Mouse (Mus musculus): ENCODE measurements around the gene Rps27a. TPM values are rescaled to one million over a fixed set of nuclear protein-coding genes. Genes with fewer than 3 reads are reported as not detected.

The Rps27a gene
- total and polyA plus RNA-seq, 2 experiments from 2014 or later: 355 to 617 TPM

- Histone ChIP-seq H3K9me3 (ENCODE audit: low read length) (no peaks in the 10 kb centered on the region), H3K4me3 (ENCODE audit: low read length) (no peak overlapping the region), H3K9ac (replicated peaks; ENCODE audit: low read length) (no peak overlapping the region), H3K27ac (no peak overlapping the region), H3K36me3 (ENCODE audit: insufficient read depth, low read length) (peaks cover 23% of the 10 kb centered on the region), H3K4me1 (ENCODE audit: insufficient read depth, low read length) (no peaks in the 10 kb centered on the region), H3K27me3 (ENCODE audit: insufficient read depth, low read length) (no peaks in the 10 kb centered on the region), H3K4me2 (ENCODE audit: low read depth, low read length) (no peak overlapping the region)
- no peak for TF ChIP-seq CTCF (IDR thresholded peaks at IDR 0.05; ENCODE audit: low read depth)
- ATAC-seq (no peak), DNase-seq (ENCODE audit: low spot score) (no peak)
- 91% methylated on average over 1 of the region's 1 CpGs for WGBS
These were observed 38.5 kb downstream of the Rps27a start for GRCm38 (mm10) chr11:29509421-29509820.

- Histone ChIP-seq H3K9me3 (ENCODE audit: low read length) (no peaks in the 10 kb centered on the region), H3K4me1 (ENCODE audit: insufficient read depth, low read length) (no peaks in the 10 kb centered on the region), H3K27me3 (ENCODE audit: insufficient read depth, low read length) (no peaks in the 10 kb centered on the region), H3K9ac (replicated peaks; ENCODE audit: low read length) (no peak overlapping the region), H3K4me3 (ENCODE audit: low read length) (no peak overlapping the region), H3K4me2 (ENCODE audit: low read depth, low read length) (no peak overlapping the region), H3K36me3 (ENCODE audit: insufficient read depth, low read length) (peaks cover 31% of the 10 kb centered on the region), H3K27ac (no peak overlapping the region)
- ATAC-seq (no peak), DNase-seq (ENCODE audit: low spot score) (no peak)
- 90% methylated on average over 2 of the region's 2 CpGs for WGBS
- TF ChIP-seq CTCF (IDR thresholded peaks at IDR 0.05; ENCODE audit: low read depth): no peak
These were observed 42.8 kb downstream of the Rps27a start for GRCm38 (mm10) chr11:29504899-29505625.

- H3K27ac ChIP-seq: no peak overlapping the region
- no peaks in the 10 kb centered on the region for H3K27me3 ChIP-seq (ENCODE audit: insufficient read depth, low read length)
- no peak overlapping the region for H3K4me2 ChIP-seq (ENCODE audit: low read depth, low read length)
- no peaks in the 10 kb centered on the region for H3K9me3 ChIP-seq (ENCODE audit: low read length)
- H3K36me3 ChIP-seq (ENCODE audit: insufficient read depth, low read length): peaks cover 36% of the 10 kb centered on the region
- no peak overlapping the region for H3K9ac ChIP-seq (replicated peaks; ENCODE audit: low read length)
- no peaks in the 10 kb centered on the region for H3K4me1 ChIP-seq (ENCODE audit: insufficient read depth, low read length)
- ATAC-seq: no peak
- WGBS: 93% methylated on average over 10 of the region's 10 CpGs
- TF ChIP-seq CTCF (IDR thresholded peaks at IDR 0.05; ENCODE audit: low read depth): no peak
- H3K4me3 ChIP-seq (ENCODE audit: low read length): no peak overlapping the region
- DNase-seq (ENCODE audit: low spot score): no peak
These were observed 43.7 kb downstream of the Rps27a start for GRCm38 (mm10) chr11:29503948-29504893.

- no peak for DNase-seq (ENCODE audit: low spot score)
- Histone ChIP-seq H3K4me2 (ENCODE audit: low read depth, low read length) (no peak overlapping the region), H3K4me3 (ENCODE audit: low read length) (no peak overlapping the region), H3K27me3 (ENCODE audit: insufficient read depth, low read length) (no peaks in the 10 kb centered on the region), H3K9ac (replicated peaks; ENCODE audit: low read length) (no peak overlapping the region), H3K9me3 (ENCODE audit: low read length) (no peaks in the 10 kb centered on the region), H3K36me3 (ENCODE audit: insufficient read depth, low read length) (peaks cover 29% of the 10 kb centered on the region), H3K27ac (no peak overlapping the region), H3K4me1 (ENCODE audit: insufficient read depth, low read length) (no peaks in the 10 kb centered on the region)
- ATAC-seq: no peak
- WGBS: 80% methylated on average over 3 of the region's 3 CpGs
- no peak for TF ChIP-seq CTCF (IDR thresholded peaks at IDR 0.05; ENCODE audit: low read depth)
These were observed 50.9 kb downstream of the Rps27a start for GRCm38 (mm10) chr11:29496962-29497361.

Other genes starting within 250 kb of the Rps27a start
- gene Ccdc88a, start 174.5 kb downstream of the Rps27a start, total RNA-seq (2014; rRNA removed): 59.0 and 63.2 TPM in 2 replicates
- 82.6 and 86.3 TPM in 2 replicates for gene Ccdc88a, start 174.5 kb downstream of the Rps27a start, polyA plus RNA-seq (2015; fragmentation: Nextera tagmentation; extraction: Ambion mirVana)
- 2.0 and 3.8 TPM in 2 replicates for gene Prorsd1, start 33.1 kb downstream of the Rps27a start, total RNA-seq (2014; rRNA removed)
- gene Prorsd1, start 33.1 kb downstream of the Rps27a start, polyA plus RNA-seq (2015; fragmentation: Nextera tagmentation; extraction: Ambion mirVana): 10.0 and 10.8 TPM in 2 replicates
- gene Mtif2, start 21.7 kb downstream of the Rps27a start, total RNA-seq (2014; rRNA removed): 17.9 and 32.4 TPM in 2 replicates
- 36.5 and 37.8 TPM in 2 replicates for gene Mtif2, start 21.7 kb downstream of the Rps27a start, polyA plus RNA-seq (2015; fragmentation: Nextera tagmentation; extraction: Ambion mirVana)
- not detected in 2 replicates for gene Clhc1, start 159 bp downstream of the Rps27a start, total RNA-seq (2014; rRNA removed)
- gene Clhc1, start 159 bp downstream of the Rps27a start, polyA plus RNA-seq (2015; fragmentation: Nextera tagmentation; extraction: Ambion mirVana): 0.16 TPM in 1 of 2 replicates, not detected in the other
- 243 and 263 TPM in 2 replicates for gene Rtn4, start 144.8 kb upstream of the Rps27a start, total RNA-seq (2014; rRNA removed)
- gene Rtn4, start 144.8 kb upstream of the Rps27a start, polyA plus RNA-seq (2015; fragmentation: Nextera tagmentation; extraction: Ambion mirVana): 130 and 135 TPM in 2 replicates